Mouse (Mus musculus) E14TG2a.4 (cell line): ENCODE measurements at regions not wholly inside any gene's neighbourhood (a gene's known extent, or its start where the extent isn't known, plus 50 kb on each side); places are given as distances from the start of the nearest gene placed in this dataset.

Experiments
- CTCF ChIP-seq: conservative IDR thresholded peaks from 2 replicates; pipeline ENCODE4 v1.5.1; 2014; ENCODE audit warnings: low read length
- NANOG ChIP-seq: IDR thresholded peaks from 2 replicates; pipeline ENCODE4 v1.6.1; 2014; ENCODE audit warnings: borderline replicate concordance, low read length, mixed read lengths
- POU5F1 ChIP-seq: IDR thresholded peaks from 2 replicates; pipeline ENCODE4 v1.6.1; 2014; ENCODE audit warnings: low read length, borderline replicate concordance

DNA sequence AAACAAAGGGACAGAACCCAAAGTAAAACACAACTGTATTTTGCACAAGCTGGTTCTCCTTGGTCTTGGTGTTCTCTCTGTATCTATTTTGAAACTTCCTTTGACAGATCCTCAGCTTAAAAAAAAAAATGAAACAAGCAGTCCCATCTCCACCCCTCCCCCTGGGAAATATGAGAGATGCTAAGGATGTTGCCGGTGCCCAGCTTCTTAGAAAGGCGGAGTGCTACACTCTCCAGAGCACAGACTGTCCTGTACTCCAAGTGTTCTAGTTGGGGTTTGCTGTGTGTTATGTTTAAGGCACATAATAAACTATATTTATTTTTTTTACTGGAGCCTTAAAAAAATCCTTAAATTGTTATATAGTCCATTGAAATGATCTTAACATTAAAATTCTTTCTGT, 78.1 kb downstream of the Bod1 start:
- TF ChIP-seq NANOG (no peak), CTCF (no peak), POU5F1 (no peak)
